Mouse (Mus musculus) lung, postnatal 0 days (tissue): ENCODE measurements around the gene Olfr111.

Experiments used
- CTCF ChIP-seq: IDR thresholded peaks from 2 replicates; pipeline ENCODE4 v1.5.1; 2016; ENCODE audit warnings: antibody characterized with exemption, mild to moderate bottlenecking
- EP300 ChIP-seq: IDR thresholded peaks from 2 replicates; pipeline ENCODE4 v1.6.1; 2016; ENCODE audit warnings: antibody characterized with exemption, mild to moderate bottlenecking, control low read depth

GRCm38 (mm10) chr17:37535173-37535572, 27.3 kb downstream of the Olfr111 start:
- TF ChIP-seq CTCF (no peak), EP300 (no peak)
